ENCODE assay signal across 25 mouse cellular contexts in the genomic region with DNA sequence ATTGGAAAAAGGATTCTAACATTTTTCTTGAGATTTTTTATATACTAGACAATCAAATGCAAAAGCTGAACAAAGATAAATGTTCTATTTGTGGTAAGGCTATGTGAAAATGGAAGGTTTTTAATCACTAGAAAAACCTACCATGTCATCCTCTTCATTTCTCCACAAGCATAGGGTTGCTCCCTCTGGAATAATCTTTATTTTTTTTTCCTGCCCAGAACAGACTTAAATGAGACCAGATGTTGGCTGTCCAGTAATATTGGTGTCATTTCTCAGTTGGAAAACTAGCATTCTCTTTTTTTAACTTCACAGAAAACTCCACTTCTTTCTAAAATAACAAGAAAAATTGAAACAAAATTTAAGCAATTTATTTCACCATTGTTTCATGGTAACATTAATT.
DNase-seq lines count a peak whose midpoint lies in the region; ATAC-seq and TF ChIP-seq lines count a peak whose summit lies in the region.
"Had no signal": no experiment of that assay in that cellular context is flagged by ENCODE, and none has a peak within 500 bp of the region (broad histone marks: within the 10 kb centered on the region; RNA-seq: fewer than 3 reads in every experiment).

No protein-coding gene starts in this region.

- H3K9me3 ChIP-seq in limb, embryonic 14.5 days (ENCODE audit: control insufficient read depth, low read length): no peaks in the 10 kb centered on the region
- H3K9me3 ChIP-seq in limb, embryonic 10.5 days (replicated peaks): no peaks in the 10 kb centered on the region
- H3K9me3 ChIP-seq: embryonic facial prominence, embryonic 15.5 days; forebrain, embryonic 15.5 days; heart, embryonic 12.5 days; heart, embryonic 15.5 days; hindbrain, embryonic 10.5 days; hindbrain, embryonic 13.5 days; intestine, embryonic 15.5 days had no signal

- no peak overlapping the region for H3K27ac ChIP-seq in limb, embryonic 14.5 days (replicated peaks; ENCODE audit: low read depth, low read length)
- no peak overlapping the region for H3K27ac ChIP-seq in limb, embryonic 10.5 days
- H3K27ac ChIP-seq: embryonic facial prominence, embryonic 15.5 days; forebrain, embryonic 15.5 days; heart, embryonic 15.5 days; hindbrain, embryonic 10.5 days; hindbrain, embryonic 13.5 days; intestine, embryonic 15.5 days had no signal

- H3K4me1 ChIP-seq in limb, embryonic 14.5 days (ENCODE audit: control insufficient read depth, insufficient read depth, low read length): no peaks in the 10 kb centered on the region
- H3K4me1 ChIP-seq in limb, embryonic 10.5 days: peaks cover 14% of the 10 kb centered on the region
- H3K4me1 ChIP-seq: embryonic facial prominence, embryonic 15.5 days; forebrain, embryonic 15.5 days; heart, embryonic 12.5 days; heart, embryonic 15.5 days; hindbrain, embryonic 10.5 days; hindbrain, embryonic 13.5 days; intestine, embryonic 15.5 days had no signal

- no peak for ATAC-seq in limb, embryonic 14.5 days (ENCODE audit: low FRiP score, low read depth)
- ATAC-seq: CD4-positive, CD25-positive, alpha-beta regulatory T cell, adult 4 months; forebrain, embryonic 15.5 days; hindbrain, embryonic 16.5 days; intestine, embryonic 15.5 days had no signal

- H3K4me3 ChIP-seq in limb, embryonic 14.5 days (replicated peaks; ENCODE audit: low read length): no peak overlapping the region
- H3K4me3 ChIP-seq in limb, embryonic 10.5 days: no peak overlapping the region
- H3K4me3 ChIP-seq: embryonic facial prominence, embryonic 15.5 days; forebrain, embryonic 15.5 days; heart, embryonic 12.5 days; heart, embryonic 15.5 days; hindbrain, embryonic 10.5 days; hindbrain, embryonic 13.5 days; intestine, embryonic 15.5 days had no signal

- DNase-seq in limb, embryonic 14.5 days (ENCODE audit: low spot score): peak; percentile 26
- DNase-seq in limb, embryonic 10.5 days (ENCODE audit: low spot score): no peak
- peak; percentile 34 for DNase-seq in embryo, embryonic 11 days
- peak; percentile 20 for DNase-seq in mesoderm, embryonic 11.5 days (ENCODE audit: low read depth, low spot score)
- no peak for DNase-seq in kidney, postnatal 10 days
- no peak for DNase-seq in right cerebral cortex, adult 2 months (ENCODE audit: low spot score in 2 of 2)
- DNase-seq: adrenal gland, adult 2 months; adrenal gland, postnatal 14 days; cerebellum, adult 11-12 months; cerebellum, adult 8-10 months; cerebellum, postnatal 10 days; cerebellum, postnatal 36 days; gastrocnemius, postnatal 25 days; heart, adult 18-20 months; heart, postnatal 10 days; heart, postnatal 36 days had no signal

- no peak overlapping the region for H3K9ac ChIP-seq in limb, embryonic 14.5 days (ENCODE audit: low read depth, low read length, severe bottlenecking)
- H3K9ac ChIP-seq: embryonic facial prominence, embryonic 15.5 days; forebrain, embryonic 15.5 days; heart, embryonic 12.5 days; heart, embryonic 15.5 days; hindbrain, embryonic 13.5 days; intestine, embryonic 15.5 days had no signal

- no peak overlapping the region for H3K4me2 ChIP-seq in limb, embryonic 14.5 days (replicated peaks; ENCODE audit: low read depth, low read length, severe bottlenecking)
- H3K4me2 ChIP-seq: embryonic facial prominence, embryonic 15.5 days; forebrain, embryonic 15.5 days; heart, embryonic 12.5 days; heart, embryonic 15.5 days; hindbrain, embryonic 13.5 days; intestine, embryonic 15.5 days had no signal

- TF ChIP-seq POLR2A in limb, embryonic 14.5 days (IDR thresholded peaks at IDR 0.05; ENCODE audit: borderline replicate concordance, extremely low read depth, insufficient read depth, insufficient read length): no peak

- no peaks in the 10 kb centered on the region for H3K36me3 ChIP-seq in limb, embryonic 14.5 days (ENCODE audit: control insufficient read depth, insufficient read depth, low read length)
- H3K36me3 ChIP-seq in limb, embryonic 10.5 days: no peaks in the 10 kb centered on the region
- H3K36me3 ChIP-seq: embryonic facial prominence, embryonic 15.5 days; forebrain, embryonic 15.5 days; heart, embryonic 12.5 days; heart, embryonic 15.5 days; hindbrain, embryonic 10.5 days; hindbrain, embryonic 13.5 days; intestine, embryonic 15.5 days had no signal

- no peaks in the 10 kb centered on the region for H3K27me3 ChIP-seq in limb, embryonic 14.5 days (ENCODE audit: control insufficient read depth, insufficient read depth, low read length)
- H3K27me3 ChIP-seq in limb, embryonic 10.5 days (ENCODE audit: low read depth, poor library complexity, severe bottlenecking): no peaks in the 10 kb centered on the region
- H3K27me3 ChIP-seq: embryonic facial prominence, embryonic 15.5 days; forebrain, embryonic 15.5 days; heart, embryonic 12.5 days; heart, embryonic 15.5 days; hindbrain, embryonic 13.5 days; intestine, embryonic 15.5 days had no signal

Comparison
In these comparisons a context has a peak if more than half of its experiments do, and no peak if none do; other contexts are left out.
1. DNase-seq: peak in limb, embryonic 14.5 days (single experiment), embryo, embryonic 11 days (single experiment) and mesoderm, embryonic 11.5 days (single experiment); none in limb, embryonic 10.5 days (single experiment), kidney, postnatal 10 days (single experiment) and right cerebral cortex, adult 2 months (0 of 2).